ENCODE assay signal across 8 mouse cellular contexts in the genomic region with DNA sequence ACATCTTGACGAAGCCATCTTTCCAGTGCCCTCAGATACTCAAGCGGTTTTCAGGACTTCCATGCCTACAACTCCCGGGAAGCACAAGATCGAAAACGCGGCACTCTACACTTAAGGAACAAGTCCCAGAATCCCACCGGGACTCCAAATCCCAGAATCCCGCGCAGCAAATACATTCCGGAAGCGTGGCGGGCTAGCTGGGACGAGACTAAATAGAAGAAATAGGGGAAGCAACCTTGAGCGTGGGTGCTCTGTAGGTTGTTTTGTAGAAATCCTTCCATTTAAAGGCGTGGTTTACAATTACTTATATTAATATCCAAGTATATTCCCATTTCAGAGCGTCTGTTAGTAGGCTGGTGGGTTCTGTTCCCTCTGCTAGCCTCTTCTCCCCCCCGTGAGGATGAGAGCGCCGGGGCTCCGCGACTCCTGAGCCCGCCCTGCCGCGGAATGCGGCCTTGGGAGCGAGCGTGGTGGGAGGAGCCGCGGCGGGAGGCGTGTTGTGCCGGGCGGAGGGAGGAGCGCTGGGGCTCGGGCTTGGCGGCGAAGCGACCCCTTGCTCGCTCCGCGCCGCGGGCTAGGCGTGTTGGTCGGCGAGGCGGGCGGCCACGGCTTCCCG. TPM values are rescaled to one million over a fixed set of nuclear protein-coding genes. Genes with fewer than 3 reads are reported as not detected.
DNase-seq lines count a peak whose midpoint lies in the region; ATAC-seq and TF ChIP-seq lines count a peak whose summit lies in the region.

A gene (plus strand): TSS at position 465 of the 616 bp plus-strand sequence.

- H3K27me3 ChIP-seq in megakaryocyte, embryonic 14.5 days (replicated peaks), result no peaks in the 10 kb centered on the region

- peak within 1 kb of the TSS; percentile 57 for H3K27ac ChIP-seq in cortical plate, adult 2 months (ENCODE audit: insufficient read depth, low read length)

- TF ChIP-seq POLR2A in cortical plate, adult 2 months (IDR thresholded peaks at IDR 0.05; ENCODE audit: extremely low read depth, insufficient read depth, low read length), result peak; percentile 71

- peak within 1 kb of the TSS; percentile 62 for H3K4me3 ChIP-seq in cortical plate, adult 2 months (ENCODE audit: insufficient read depth, low read length)
- peak within 1 kb of the TSS; percentile 94 for H3K4me3 ChIP-seq in megakaryocyte, embryonic 14.5 days (replicated peaks)

- H3K9me3 ChIP-seq in megakaryocyte, embryonic 14.5 days, result no peaks in the 10 kb centered on the region

- no peaks in the 10 kb centered on the region for H3K36me3 ChIP-seq in megakaryocyte, embryonic 14.5 days (replicated peaks; ENCODE audit: low read length)

- DNase-seq in gastrocnemius, adult 8-10 months (ENCODE audit: low spot score in 2 of 2), result peak; percentile 85 to 88
- peak; percentile 95 for DNase-seq in hindlimb bud, embryonic 11.5 days (ENCODE audit: extremely low spot score, low read depth, low spot score)
- DNase-seq in left cerebral cortex, adult 8-10 months (ENCODE audit: low spot score in 2 of 2), result peak; percentile 80 to 86
- DNase-seq in right cerebral cortex, postnatal 10 days (ENCODE audit: low spot score in 2 of 2), result peak; percentile 94 to 95
- peak; percentile 92 for DNase-seq in urinary bladder, postnatal 25 days (ENCODE audit: low spot score)

- TF ChIP-seq CTCF in cortical plate, adult 2 months (IDR thresholded peaks at IDR 0.05; ENCODE audit: extremely low read depth, insufficient read depth, low read length), result no peak

- peak; percentile 96 for ATAC-seq in activated CD4-positive, CD25-positive, alpha-beta regulatory T cell, adult 4 months

- H3K4me1 ChIP-seq in cortical plate, adult 2 months (ENCODE audit: control insufficient read depth, insufficient read depth, low read length), result peaks cover 2% of the 10 kb centered on the region; the same call in 1 of the 2 replicates
- peaks cover 45% of the 10 kb centered on the region for H3K4me1 ChIP-seq in megakaryocyte, embryonic 14.5 days

RNA-seq across cellular contexts. Expression of the gene that starts here (rescaled TPM):
- polyA plus RNA-seq in activated CD4-positive, CD25-positive, alpha-beta regulatory T cell, adult 4 months (2017; shearing (Covaris generic)), result 1 to 10 TPM; 1.2 to 1.9 TPM
- polyA plus RNA-seq in cortical plate, adult 2 months (2012; rRNA removed), result 41.4 and 42.7 TPM in 2 replicates
- total RNA-seq in gastrocnemius, adult 8-10 months (2022), result 1 to 10 TPM; 1.9 to 4.3 (median 3.3) TPM
- 10 to 100 TPM; 50.3 to 65.1 (median 57.8) TPM for total RNA-seq in left cerebral cortex, adult 8-10 months (2022)
- 1.0 TPM in 1 of 2 replicates, not detected in the other for polyA plus RNA-seq in megakaryocyte, embryonic 14.5 days (2012; ENCODE audit: insufficient read depth, low replicate concordance)

Comparison
In these comparisons a context has a peak if more than half of its experiments do, and no peak if none do; other contexts are left out.
1. Peak in every context shown above with its lines: DNase-seq, ATAC-seq, H3K4me3 ChIP-seq and H3K27ac ChIP-seq.
2. RNA of the gene that starts here (total RNA-seq): 50.3 to 65.1 TPM in left cerebral cortex, adult 8-10 months; 1.9 to 4.3 TPM in gastrocnemius, adult 8-10 months; every median in the first group is over 4 times any median in the second.
3. RNA of the gene that starts here (polyA plus RNA-seq): 41.4 to 42.7 TPM in cortical plate, adult 2 months; 1.2 to 1.9 TPM in activated CD4-positive, CD25-positive, alpha-beta regulatory T cell, adult 4 months and 1.0 TPM in megakaryocyte, embryonic 14.5 days; every median in the first group is over 10 times any median in the second.